Mouse (Mus musculus): ENCODE measurements around the gene Atxn2l.

Atxn2l gene

GRCm38 (mm10) chr7:126463547-126463946, 39.7 kb downstream of the Atxn2l start:
- DNase-seq (ENCODE audit: low read depth, low spot score), result no peak

- no peak for DNase-seq (ENCODE audit: low read depth, low spot score)
These were observed 40.2 kb downstream of the Atxn2l start, which contains the start of gene Atp2a1 for GRCm38 (mm10) chr7:126463004-126463403. Atp2a1 (minus strand) TSS chr7:126463108.

- DNase-seq (ENCODE audit: low read depth, low spot score), result no peak
These were observed 41.6 kb downstream of the Atxn2l start for GRCm38 (mm10) chr7:126461626-126462025.

- no peak for DNase-seq (ENCODE audit: low read depth, low spot score)
These were observed 42.4 kb downstream of the Atxn2l start for GRCm38 (mm10) chr7:126460623-126461399.

DNA sequence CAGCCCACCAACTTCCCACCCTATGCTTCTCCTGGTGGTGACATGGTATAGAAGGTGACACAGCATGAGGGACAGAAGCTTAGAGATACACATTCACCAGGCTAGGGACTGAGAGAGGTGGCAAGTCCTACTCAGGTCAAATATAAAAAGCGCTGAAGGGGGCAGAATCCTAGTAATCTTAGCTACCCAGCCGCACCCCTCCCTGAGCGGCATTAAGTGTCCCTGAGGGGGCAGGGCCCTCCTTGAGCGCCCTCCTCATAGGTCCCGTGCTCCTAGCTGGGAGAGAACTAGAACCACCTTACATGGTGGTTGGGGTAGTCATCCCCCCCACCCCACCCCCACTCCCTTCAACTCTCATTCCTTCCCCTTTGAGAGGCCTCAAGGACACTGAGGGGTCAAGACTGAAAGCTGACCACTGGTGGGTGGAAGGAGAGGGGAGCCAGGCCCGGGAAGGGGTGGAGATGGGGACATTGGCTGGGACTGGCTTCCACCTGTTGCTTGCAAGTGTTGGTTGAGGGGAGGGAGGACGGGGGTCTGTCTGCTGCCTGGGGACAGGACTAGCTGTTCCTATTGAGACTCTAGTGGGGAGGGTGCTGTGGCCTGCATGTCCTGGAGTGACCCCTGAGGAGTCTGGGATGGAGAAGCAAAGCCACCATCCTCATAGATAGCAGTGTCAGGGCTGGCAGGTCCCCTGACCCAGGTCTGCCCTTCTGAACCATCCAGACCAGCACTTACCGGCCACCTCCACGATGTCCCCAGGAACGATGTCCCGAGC, 44.2 kb downstream of the Atxn2l start:
- DNase-seq (ENCODE audit: low read depth, low spot score), result no peak

DNA sequence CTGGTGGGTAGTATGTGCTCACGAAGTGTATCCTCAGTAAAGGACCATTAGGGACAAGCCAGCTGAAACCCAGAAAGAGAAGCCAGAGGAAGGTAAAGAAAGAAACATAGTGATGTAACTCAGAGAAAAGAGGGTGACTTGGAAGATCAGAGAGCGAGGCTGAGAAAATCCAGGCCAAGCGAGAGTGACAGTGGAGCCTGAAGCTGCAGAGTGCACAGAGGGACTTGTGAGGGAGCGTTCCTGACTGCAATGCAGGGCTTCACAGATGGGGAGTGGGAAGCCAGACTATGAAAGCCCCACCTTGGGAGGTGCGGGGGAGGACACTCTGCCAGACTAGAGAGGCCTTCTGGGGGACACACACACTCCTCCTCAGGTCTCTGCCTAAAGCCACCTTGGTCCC, 45.0 kb downstream of the Atxn2l start:
- no peak for DNase-seq (ENCODE audit: low read depth, low spot score)

DNA sequence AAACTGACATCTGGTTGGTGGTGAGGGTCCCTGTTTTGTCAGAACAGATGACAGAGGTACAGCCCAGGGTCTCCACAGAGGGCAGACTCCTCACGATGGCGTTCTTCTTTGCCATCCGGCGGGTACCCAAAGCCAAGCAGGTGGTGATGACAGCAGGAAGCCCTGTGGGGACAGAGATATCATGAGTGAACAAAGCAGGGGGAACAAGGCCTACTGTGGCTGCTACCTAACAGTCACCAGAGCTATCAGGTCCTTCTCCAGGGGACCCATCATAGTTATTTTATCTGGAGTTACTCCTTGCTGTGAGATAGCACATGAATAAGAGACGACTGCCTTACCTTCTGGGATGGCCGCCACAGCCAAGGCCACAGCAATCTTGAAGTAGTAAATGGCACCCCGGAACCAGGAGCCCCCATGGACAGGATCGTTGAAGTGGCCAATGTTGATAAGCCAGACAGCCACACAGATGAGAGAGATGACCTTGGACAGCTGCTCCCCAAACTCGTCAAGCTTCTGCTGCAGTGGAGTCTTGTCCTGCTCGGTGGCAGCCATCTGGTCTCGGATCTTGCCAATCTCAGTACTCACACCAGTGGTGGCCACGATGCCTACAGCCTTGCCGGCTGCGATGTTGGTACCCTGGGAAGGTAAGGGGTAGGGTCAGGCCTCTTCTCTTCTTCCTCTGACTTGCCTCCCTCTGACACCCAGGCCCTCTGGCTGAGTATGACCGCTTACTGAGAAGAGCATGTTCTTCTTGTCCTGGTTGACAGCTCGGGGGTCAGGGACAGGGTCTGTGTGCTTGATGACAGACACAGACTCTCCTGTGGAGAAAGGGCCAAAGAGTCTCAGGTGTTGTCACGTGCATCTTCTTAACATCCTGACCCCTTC, 46.6 kb downstream of the Atxn2l start:
- DNase-seq (ENCODE audit: low read depth, low spot score), result no peak

DNA sequence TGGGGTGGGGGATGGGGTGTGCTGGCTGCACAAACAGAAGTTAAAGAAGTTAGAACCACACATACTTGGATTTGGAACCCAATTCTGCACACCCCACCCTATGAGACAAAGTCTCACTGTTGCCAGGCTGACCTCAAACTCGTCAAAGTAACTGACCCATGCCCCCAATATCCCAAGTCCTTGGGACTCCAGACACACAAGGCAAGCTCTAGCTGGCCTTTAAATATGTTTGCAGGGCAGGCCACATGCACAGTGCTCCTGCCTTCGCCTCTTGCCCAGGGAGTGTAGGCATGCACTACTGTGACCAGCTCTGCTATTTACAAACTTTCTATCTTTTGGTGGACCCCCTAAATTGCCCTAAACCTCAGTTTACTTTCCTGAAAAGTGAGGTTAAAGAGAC, 48.0 kb downstream of the Atxn2l start:
- DNase-seq (ENCODE audit: low read depth, low spot score), result no peak

DNA sequence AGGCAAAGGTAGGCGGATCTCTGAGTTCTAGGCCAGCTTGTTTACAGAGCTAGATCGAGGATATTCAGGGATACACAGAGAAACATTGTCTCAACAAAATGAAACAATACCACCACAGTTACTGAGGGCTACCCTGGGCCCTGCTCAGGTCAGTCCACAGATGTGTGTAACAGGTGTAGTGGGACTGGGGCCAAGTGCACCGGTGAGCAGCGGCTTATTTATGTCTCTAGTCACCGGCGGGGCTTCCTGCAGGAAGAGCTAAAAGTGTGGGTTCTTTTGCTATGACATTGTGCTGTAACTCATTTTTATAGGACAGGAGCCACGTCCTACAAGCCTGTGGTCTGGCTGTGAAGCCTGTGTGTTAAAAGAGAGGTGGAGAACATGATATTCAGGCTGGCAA, 49.4 kb downstream of the Atxn2l start:
- DNase-seq (ENCODE audit: low read depth, low spot score), result no peak

DNA sequence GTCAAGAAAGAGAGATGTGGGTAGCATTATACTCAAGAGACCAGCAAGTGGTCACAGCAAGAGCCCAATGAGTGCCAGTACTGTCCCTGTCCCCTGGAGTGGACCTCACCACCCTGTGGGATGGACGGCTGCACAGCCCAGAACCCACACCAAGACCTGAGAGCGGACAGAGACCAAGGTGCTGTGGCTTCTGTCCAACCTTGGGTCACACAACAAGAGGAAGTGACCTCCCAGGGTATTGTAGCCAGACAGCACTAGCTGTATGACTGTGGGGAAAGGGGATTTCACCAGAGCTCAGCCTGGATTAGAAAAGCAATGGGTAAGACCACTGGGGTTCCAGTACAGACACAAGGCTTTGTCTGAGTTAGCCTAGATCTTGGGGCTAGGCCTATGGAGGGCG, 51.0 kb downstream of the Atxn2l start:
- DNase-seq (ENCODE audit: low read depth, low spot score), result no peak

DNA sequence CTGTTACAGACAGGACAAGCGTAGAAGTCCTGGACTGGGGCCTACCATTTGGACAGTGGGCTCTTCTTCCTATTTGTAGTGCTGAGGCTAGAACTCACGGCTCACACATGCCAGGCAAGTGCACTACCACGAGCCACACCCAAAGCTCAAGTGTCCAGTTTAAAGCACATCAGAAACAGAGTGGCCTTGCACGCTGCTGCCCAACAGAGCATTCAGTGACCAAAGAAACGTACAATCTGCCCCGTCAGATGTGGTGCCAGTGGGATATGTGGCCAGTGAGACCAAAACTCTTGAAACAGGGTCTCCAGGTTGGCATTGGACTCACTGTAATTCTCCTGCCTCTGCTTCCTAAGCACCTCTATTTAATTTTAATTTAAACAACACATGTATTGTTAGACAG, 52.6 kb downstream of the Atxn2l start:
- no peak for DNase-seq (ENCODE audit: low read depth, low spot score)

DNA sequence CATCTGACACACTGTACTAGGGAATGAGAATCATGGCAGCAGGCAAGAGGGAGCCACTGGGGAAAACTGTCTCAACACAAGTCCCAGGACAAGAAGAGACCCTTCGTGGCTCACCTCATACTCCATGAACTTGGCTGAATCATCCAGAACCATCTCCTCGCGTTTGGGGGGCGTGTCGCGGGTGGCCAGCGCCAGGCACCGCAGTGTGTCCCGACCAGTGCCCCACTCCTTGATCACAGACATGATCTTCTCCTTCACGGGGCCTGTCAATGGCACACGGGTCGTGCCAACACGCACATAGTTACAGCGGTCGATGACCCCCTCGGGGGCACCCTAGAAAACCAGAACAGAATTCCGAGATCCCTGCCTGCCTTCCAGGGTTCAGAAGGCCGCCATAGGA, 53.2 kb downstream of the Atxn2l start:
- DNase-seq (ENCODE audit: low read depth, low spot score), result no peak

- DNase-seq (ENCODE audit: low read depth, low spot score), result no peak
These were observed 54.8 kb downstream of the Atxn2l start for GRCm38 (mm10) chr7:126448481-126448880.

DNA sequence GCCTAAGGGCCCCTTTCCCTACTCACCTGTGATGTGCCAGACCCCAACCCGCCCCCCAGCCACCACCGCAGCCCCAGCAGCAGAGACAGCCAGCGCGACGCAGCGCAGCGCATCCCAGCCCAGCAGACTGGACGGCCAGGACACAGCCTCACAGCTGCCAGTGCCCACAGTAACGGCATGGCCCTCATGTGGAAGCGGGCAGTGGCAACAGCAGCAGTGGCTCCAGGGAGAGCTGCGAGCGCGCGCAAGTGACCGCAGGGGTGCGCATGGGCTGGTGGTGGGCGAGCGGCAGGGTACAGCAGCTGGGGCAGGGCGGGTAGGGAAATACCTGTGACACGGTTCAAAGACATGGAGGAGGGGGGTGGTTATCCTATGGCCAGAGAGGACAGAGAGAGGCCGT, 57.0 kb downstream of the Atxn2l start:
- no peak for DNase-seq (ENCODE audit: low read depth, low spot score)

DNA sequence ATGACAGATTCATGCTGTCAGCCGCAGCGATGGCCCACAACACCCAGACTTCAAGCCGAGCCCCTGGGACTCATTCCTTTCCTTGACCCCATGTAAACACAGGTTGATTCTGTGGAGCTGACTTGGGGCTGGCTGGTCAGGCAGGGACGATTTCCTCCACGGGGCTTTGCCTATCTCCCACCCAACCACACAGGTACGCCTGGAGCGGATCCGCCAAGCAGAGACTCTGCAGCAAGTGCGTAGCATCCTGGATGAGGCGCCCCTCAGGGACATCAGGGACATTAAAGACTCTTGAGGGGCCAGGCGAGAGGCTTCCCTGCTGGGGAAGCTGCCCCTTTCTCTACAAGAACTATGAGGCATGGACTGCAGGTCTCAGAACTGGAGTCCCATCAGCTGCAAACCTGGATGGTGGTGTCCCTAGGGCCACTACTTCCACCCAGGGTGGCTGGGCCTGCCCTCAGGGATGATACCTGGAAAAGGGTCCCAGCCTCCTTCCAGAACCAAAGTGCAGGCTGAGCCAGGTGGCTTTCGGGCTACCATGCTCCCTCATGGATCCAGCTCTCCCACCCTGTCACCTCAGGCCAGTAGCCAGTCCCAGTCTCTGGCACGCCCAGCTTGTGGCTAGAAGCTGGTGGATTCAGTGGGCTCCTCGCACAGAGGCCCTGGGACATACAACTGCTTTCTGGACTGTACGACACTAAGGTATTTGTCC, 58.0 kb downstream of the Atxn2l start:
- DNase-seq (ENCODE audit: low read depth, low spot score), result no peak

- no peak for DNase-seq (ENCODE audit: low read depth, low spot score)
These were observed 58.7 kb downstream of the Atxn2l start for GRCm38 (mm10) chr7:126444536-126444935.

GRCm38 (mm10) chr7:126443997-126444396, 59.2 kb downstream of the Atxn2l start:
- DNase-seq (ENCODE audit: low read depth, low spot score), result no peak

All from CD4-positive, CD25-positive, alpha-beta regulatory T cell, adult 2 months (primary cell).